Mouse (Mus musculus) brain, embryonic 18.5 days (tissue): ENCODE results near the gene Myh6.
A peak's percentile ranks its signal among the peaks of the same experiment; 100 is the strongest.
"Not testable (repeated sequence)": the region's sequence is repeated elsewhere in the genome, so short reads cannot be mapped to it uniquely, and the experiment has no call there.

Experiments
- DNase-seq: peaks from one replicate; pipeline ENCODE4 v3.0.0-alpha.2; 2012; ENCODE audit warnings: low read depth, low spot score

Myh6 gene

DNA sequence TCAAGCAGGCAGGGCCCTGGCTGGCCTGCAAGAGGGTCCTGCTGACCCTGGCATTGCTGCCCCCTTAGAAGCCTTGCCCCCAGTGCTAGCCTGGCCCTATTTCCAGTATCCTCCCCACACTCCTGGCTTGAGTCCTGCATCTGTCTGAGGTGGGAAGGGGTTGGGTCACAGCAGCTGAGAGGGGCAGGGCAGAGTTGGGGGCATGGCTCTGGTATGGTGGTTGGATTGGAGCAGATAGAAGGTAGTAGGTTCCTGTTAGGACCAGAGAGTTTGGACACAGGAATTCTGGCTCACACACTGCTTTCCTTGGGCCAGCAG lies 28.1 kb upstream of the Myh6 start:
- DNase-seq: no peak

- no peak for DNase-seq
These were observed 27.6 kb upstream of the Myh6 start, which contains the start of gene Myh7 for GRCm38 (mm10) chr14:54994136-54994868. Myh7 (minus strand) TSS chr14:54994626.

- DNase-seq: no peak
These were observed 26.9 kb upstream of the Myh6 start for GRCm38 (mm10) chr14:54993636-54994035.

DNA sequence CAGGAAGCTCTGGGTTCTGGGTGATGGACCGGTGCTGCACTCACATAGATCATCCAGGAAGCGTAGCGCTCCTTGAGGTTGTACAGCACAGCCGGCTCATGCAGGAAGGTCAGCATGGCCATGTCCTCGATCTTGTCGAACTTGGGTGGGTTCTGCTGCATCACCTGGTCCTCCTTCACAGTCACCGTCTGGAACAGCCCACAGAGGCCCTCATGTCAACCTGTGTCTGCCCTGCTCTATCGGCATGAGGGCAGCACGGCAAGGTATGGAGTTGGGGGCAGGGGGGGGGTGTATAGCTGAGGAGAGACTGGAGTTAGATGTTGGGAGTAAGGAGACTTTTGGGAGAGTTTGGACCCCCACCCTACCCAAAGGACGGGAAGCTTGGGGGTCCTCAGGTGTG lies 25.5 kb upstream of the Myh6 start:
- no peak for DNase-seq

- DNase-seq: no peak
These were observed 23.2 kb upstream of the Myh6 start for GRCm38 (mm10) chr14:54989886-54990441.

DNA sequence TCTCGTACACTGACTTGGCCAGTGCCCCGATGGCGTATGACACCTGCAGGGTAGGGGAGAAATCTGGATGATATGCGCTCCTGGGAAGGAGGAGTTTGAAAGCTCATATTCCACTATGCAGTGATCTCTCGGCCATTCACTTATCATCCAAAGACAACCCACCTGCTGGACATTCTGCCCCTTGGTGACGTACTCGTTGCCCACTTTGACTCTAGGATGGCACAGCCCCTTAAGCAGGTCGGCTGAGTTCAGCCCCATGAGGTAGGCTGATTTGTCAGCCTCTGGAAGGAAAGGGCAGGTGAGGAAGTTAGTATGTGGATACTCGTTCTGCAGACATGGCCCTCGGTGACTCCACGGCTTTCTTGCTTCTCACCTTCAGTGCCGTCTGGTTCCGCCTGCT lies 22.2 kb upstream of the Myh6 start:
- no peak for DNase-seq

DNA sequence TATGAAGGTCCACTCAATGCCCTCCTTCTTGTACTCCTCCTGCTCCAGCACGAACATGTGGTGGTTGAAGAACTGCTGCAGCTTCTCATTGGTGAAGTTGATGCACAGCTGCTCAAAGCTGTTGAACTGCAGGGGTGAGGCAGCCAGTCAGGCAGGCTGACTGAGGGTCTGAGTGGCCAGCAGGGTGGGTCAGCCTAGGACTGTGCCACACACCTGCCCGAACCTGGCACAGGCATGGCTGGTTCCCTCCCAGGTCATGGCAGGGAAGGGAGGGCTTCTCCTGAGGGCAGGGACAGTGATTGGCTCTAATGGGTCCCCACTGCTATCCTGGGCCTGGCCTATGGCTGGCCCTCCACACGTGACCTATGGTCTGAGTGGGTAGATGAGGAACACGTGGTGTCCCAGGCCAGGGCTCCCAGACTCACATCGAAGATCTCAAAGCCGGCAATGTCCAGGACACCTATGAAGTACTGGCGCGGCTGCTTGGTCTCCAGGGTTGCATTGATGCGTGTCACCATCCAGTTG lies 21.7 kb upstream of the Myh6 start:
- not testable (repeated sequence) for DNase-seq

DNA sequence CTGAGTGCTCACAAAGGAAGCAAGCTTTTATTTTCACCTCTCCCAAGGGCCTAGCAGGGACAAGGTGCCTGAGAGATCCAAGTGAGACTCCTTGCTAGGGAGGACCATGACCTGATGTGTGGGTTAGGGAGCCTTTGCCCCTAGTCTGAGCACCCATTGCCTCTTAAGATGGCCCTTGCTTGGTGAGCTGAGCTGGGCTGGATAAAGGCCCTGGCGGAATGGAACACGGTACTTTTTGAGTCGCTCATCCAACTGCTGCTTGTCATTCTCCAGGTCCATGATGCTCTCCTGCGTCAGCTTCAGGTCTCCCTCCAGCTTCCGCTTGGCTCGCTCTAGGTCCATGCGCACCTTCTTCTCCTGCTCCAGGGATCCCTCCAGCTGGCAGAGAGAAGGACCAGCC lies 15.2 kb upstream of the Myh6 start:
- no peak for DNase-seq

GRCm38 (mm10) chr14:54978664-54979063 lies 11.9 kb upstream of the Myh6 start:
- no peak for DNase-seq

- DNase-seq: no peak
These were observed 9.9 kb upstream of the Myh6 start, which contains the start of gene Gm17428 for GRCm38 (mm10) chr14:54976633-54977032. Gm17428 (plus strand) TSS chr14:54976933.

DNA sequence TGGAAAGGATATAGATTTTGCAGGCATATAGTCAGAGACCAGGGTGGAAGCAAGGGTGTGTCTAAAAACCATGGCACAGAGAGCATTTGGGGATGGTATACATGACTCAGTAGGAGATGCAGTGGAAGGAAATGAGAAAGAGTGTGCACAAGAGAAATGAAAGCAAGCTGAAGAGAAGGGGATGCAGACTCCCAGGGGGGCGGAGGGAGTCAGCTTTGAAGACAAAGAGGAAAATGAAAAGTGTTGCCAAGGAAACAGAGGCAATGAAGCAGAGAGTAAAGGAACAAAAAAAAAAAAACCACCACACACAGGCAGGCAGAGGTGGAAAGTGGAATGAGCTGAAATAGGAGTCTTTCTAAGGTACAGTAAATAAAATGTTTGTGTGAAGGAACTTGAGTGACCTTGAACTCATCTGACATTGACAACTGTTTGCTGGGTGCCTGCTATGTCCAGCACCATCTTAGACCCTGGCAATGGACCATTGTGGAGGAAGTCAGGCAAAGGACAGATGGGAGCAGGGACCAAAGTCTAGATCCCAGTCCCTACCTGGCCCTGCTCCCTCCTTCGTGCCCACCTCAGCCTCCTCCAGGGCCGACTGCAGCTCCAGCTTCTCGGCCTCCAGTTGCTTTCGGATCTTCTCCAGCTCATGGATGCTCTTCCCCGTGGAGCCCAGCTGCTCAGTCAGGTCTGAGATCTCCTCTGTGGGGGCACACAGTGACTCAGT lies 7.5 kb upstream of the Myh6 start:
- peak; percentile 79 for DNase-seq

DNA sequence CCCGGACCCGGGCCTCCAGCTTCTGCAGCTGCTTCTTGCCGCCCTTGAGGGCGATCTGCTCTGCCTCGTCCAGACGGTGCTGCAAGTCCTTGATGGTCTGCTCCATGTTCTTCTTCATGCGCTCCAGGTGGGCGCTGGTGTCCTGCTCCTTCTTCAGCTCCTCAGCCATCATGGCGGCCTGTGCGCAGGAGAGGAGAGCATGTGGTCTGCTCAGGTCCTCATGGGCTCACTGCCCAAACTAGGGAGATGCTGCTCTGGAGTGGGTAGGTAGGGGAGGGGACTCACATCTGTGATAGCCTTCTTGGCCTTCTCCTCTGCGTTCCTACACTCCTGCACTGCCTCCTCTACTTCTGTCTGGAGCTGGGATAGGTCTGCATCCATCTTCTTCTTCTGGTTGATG lies 6.1 kb upstream of the Myh6 start:
- not testable (repeated sequence) for DNase-seq

DNA sequence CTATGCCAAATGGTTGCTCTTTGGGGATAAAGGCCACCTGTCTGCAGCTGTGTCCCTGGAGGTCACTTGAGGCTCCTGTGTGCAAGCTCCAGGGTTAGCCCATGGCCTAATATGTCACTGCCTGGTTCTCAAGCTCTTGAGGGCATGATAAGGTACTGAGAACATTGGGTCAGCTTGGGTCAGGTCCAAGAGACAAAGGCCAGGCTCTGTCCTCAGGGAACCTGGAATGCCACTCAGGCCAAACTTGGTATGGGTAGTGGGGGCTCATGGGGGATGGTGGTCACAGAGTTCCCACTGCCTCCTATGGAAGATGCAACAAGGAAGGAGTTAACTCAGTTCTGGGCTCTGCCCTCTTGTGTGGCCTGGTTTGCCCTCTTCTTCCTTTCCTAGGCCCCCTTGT lies 1.6 kb upstream of the Myh6 start:
- DNase-seq: no peak

- DNase-seq: no peak
These were observed 1.1 kb upstream of the Myh6 start for GRCm38 (mm10) chr14:54967874-54968273.

- DNase-seq: no peak
These were observed 1.1 kb downstream of the Myh6 start for GRCm38 (mm10) chr14:54965631-54966030.

- no peak for DNase-seq
These were observed 1.7 kb downstream of the Myh6 start for GRCm38 (mm10) chr14:54965044-54965443.

DNA sequence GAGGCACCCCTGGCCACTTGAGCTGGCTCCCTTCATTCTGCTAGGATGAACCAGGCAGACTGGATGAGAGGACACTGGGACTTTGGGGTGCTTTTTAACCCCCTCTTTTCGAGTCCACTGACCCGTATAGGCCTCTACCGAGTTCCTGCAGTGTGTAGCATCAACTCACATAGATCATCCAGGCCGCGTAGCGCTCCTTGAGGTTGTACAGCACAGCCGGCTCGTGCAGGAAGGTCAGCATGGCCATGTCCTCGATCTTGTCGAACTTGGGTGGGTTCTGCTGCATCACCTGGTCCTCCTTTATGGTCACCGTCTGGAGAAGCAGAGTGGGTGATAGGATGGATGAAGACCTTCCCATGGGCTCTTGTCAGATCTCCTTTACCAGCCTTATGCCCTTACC lies 3.0 kb downstream of the Myh6 start:
- no peak for DNase-seq

GRCm38 (mm10) chr14:54962714-54963113 lies 4.0 kb downstream of the Myh6 start:
- DNase-seq: no peak

GRCm38 (mm10) chr14:54961487-54961886 lies 5.2 kb downstream of the Myh6 start:
- no peak for DNase-seq

DNA sequence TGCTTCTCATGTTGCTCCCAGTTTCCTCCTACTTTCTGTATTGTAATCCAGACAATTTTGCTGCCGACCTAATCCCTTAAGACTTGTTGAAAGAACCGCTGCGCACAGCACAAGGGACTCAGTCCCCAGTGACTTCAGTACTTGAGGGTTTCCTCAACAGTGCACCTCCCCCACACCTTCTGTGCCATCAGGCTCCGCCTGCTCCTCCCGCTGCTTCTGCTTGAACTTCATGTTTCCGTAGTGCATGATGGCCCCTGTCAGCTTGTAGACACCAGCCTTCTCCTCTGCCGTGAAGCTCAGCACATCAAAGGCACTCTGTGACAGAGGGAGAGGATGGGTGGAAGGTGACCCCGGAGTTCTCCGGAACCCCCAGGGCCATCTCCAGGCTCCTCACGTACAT lies 6.0 kb downstream of the Myh6 start:
- no peak for DNase-seq

DNA sequence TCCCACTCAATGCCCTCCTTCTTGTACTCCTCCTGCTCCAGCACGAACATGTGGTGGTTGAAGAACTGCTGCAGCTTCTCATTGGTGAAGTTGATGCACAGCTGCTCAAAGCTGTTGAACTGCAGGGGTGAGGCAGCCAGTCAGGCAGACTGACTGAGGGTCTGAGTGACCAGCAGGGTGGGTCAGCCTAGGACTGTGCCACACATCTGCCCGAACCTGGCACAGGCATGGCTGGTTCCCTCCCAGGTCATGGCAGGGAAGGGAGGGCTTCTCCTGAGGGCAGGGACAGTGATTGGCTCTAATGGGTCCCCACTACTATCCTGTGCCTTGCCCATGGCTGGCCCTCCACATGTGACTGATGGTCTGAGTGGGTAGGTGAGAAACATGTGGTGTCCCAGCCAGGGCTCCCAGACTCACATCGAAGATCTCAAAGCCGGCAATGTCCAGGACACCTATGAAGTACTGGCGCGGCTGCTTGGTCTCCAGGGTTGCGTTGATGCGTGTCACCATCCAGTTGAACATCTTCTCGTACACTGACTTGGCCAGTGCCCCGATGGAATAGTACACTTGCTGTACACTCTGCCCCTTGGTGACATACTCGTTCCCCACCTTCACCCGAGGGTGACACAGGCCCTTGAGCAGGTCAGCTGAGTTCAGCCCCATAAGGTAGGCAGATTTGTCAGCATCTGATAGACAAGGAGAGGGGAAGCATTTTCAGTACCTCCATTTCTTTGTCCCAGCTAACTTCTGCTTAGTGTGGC lies 6.7 kb downstream of the Myh6 start:
- not testable (repeated sequence) for DNase-seq

DNA sequence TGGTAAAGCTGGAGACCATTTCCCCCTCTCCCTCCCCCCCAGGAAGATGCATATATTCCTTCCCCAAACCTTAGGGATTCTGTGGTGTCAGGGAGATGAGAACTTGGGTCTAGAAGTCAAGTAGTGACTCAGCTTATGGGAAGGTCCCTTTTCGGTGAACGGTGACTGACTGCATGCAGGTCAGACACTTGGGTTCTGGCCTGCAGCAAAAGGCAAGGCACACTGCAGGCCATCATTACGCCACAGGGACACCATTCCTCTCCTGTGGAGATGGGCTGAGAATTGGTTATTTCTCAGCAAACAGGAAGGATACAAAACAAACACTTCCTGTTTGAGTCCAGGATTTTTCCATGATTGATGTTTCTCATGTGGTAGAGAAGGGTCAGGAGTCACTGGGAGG lies 7.5 kb downstream of the Myh6 start:
- DNase-seq: no peak
